Mouse (Mus musculus): Measurements from ENCODE around the gene Gm21294. TPM values are rescaled to one million over a fixed set of nuclear protein-coding genes. Genes with fewer than 3 reads are reported as not detected.
"Not testable (repeated sequence)": the region's sequence is repeated elsewhere in the genome, so short reads cannot be mapped to it uniquely, and the experiment has no call there.

The Gm21294 gene
- not detected in 2 replicates for polyA plus RNA-seq (2015; fragmentation: Nextera tagmentation; extraction: Ambion mirVana)

GRCm38 (mm10) chrY:89052506-89052905 lies at the start of gene Gm21294:
Gm21294 (plus strand) TSS chrY:89052806.
- not testable (repeated sequence) for H3K36me3 ChIP-seq; H3K27me3 ChIP-seq (replicated peaks); H3K27ac ChIP-seq (replicated peaks); H3K4me2 ChIP-seq; ATAC-seq (ENCODE audit: low FRiP score); H3K9me3 ChIP-seq (replicated peaks); H3K9ac ChIP-seq (replicated peaks); H3K4me1 ChIP-seq; H3K4me3 ChIP-seq (replicated peaks)
- WGBS, result 77% methylated on average over 3 of the region's 5 CpGs

GRCm38 (mm10) chrY:89126246-89126645 lies 73.6 kb downstream of the Gm21294 start:
- not testable (repeated sequence) for H3K4me1 ChIP-seq

More at GRCm38 (mm10) chrY:89126246-89126645, 73.6 kb downstream of the Gm21294 start:
- not testable (repeated sequence) for H3K27ac ChIP-seq (replicated peaks); H3K9ac ChIP-seq (replicated peaks); H3K4me3 ChIP-seq (replicated peaks); ATAC-seq (ENCODE audit: low FRiP score); H3K4me2 ChIP-seq; H3K27me3 ChIP-seq (replicated peaks); H3K9me3 ChIP-seq (replicated peaks); H3K36me3 ChIP-seq
- 80% methylated on average over 4 of the region's 21 CpGs for WGBS
